ENCODE assay signal across 8 mouse cellular contexts in genomic region chr5:48599481-48600040, GRCm38 (mm10).
DNase-seq lines count a peak whose midpoint lies in the region; ATAC-seq and TF ChIP-seq lines count a peak whose summit lies in the region.

No protein-coding gene starts in this region.

- peak; percentile 76 for ATAC-seq in hindbrain, postnatal 0 days

- peak overlapping the region; percentile 58 for H3K4me2 ChIP-seq in hindbrain, postnatal 0 days (ENCODE audit: low read depth, low read length)

- no peak for TF ChIP-seq CTCF in left cerebral cortex, adult 2 months (IDR thresholded peaks at IDR 0.05)
- no peak for TF ChIP-seq CTCF in hindbrain, postnatal 0 days (IDR thresholded peaks at IDR 0.05; ENCODE audit: low read depth)

- H3K4me3 ChIP-seq in left cerebral cortex, adult 2 months = peak overlapping the region; percentile 23
- H3K4me3 ChIP-seq in hindbrain, postnatal 0 days (ENCODE audit: low read length) = peak overlapping the region; percentile 33

- intact Hi-C loops in left cerebral cortex, adult 2 months (cut with DNase I) = no loop called here

- H3K9ac ChIP-seq in hindbrain, postnatal 0 days (replicated peaks; ENCODE audit: low read length) = peak overlapping the region; percentile 43

- under 1% methylated on average over 12 of the region's 12 CpGs for WGBS in hindbrain, postnatal 0 days

- H3K27ac ChIP-seq in left cerebral cortex, adult 2 months = no peak overlapping the region
- peak overlapping the region; percentile 32; the same call in 1 of the 2 replicates for H3K27ac ChIP-seq in hindbrain, postnatal 0 days

- H3K27me3 ChIP-seq in hindbrain, postnatal 0 days (ENCODE audit: insufficient read depth, low read length) = no peaks in the 10 kb centered on the region

- DNase-seq in left cerebral cortex, adult 2 months (ENCODE audit: extremely low spot score in 1 of 2, low spot score in 2 of 2) = no peak
- no peak for DNase-seq in left cerebral cortex, adult 8-10 months (ENCODE audit: low spot score in 2 of 2)
- DNase-seq in cerebellum, postnatal 4 days (ENCODE audit: low spot score in 2 of 2) = peak; percentile 23 to 44
- DNase-seq in hindbrain, postnatal 0 days (ENCODE audit: low spot score) = peak; percentile 48
- DNase-seq in retina, embryonic 14.5 days (ENCODE audit: low spot score) = peak; percentile 43
- DNase-seq in lung, postnatal 36 days = no peak
- DNase-seq in spleen, postnatal 10 days (ENCODE audit: low spot score in 2 of 2) = no peak
- DNase-seq in ovary, postnatal 14 days (ENCODE audit: low spot score) = no peak

- H3K36me3 ChIP-seq in hindbrain, postnatal 0 days (ENCODE audit: insufficient read depth, low read length) = no peaks in the 10 kb centered on the region

- H3K9me3 ChIP-seq in hindbrain, postnatal 0 days (ENCODE audit: low read length) = no peaks in the 10 kb centered on the region

- H3K4me1 ChIP-seq in hindbrain, postnatal 0 days (ENCODE audit: insufficient read depth, low read length) = peaks cover 2% of the 10 kb centered on the region; the same call in 1 of the 2 replicates

Comparison
In these comparisons a context has a peak if more than half of its experiments do, and no peak if none do; other contexts are left out.
1. DNase-seq: peak in cerebellum, postnatal 4 days (2 of 2), hindbrain, postnatal 0 days (single experiment) and retina, embryonic 14.5 days (single experiment); none in left cerebral cortex, adult 2 months (0 of 2), left cerebral cortex, adult 8-10 months (0 of 2), lung, postnatal 36 days (single experiment), spleen, postnatal 10 days (0 of 2) and ovary, postnatal 14 days (single experiment).